Mouse (Mus musculus) embryonic facial prominence, embryonic 10.5 days (tissue): ENCODE data around the gene Btg2. TPM values are rescaled to one million over a fixed set of nuclear protein-coding genes. Genes with fewer than 3 reads are reported as not detected.

Experiments
- DNase-seq: peaks from one replicate; pipeline ENCODE4 v3.0.0-alpha.2; 2017; ENCODE audit warnings: low spot score
- H3K27ac ChIP-seq: fragments of 300-500 bp; sonication (generic); replicated peaks from 2 replicates; pipeline ENCODE4 v1.5.1; 2016; ENCODE audit warnings: mild to moderate bottlenecking
- H3K27me3 ChIP-seq: fragments of 300-500 bp; sonication (generic); replicated peaks from 2 replicates; pipeline ENCODE4 v1.6.1; 2016; ENCODE audit warnings: low read depth, mild to moderate bottlenecking; ENCODE audit not compliant: poor library complexity, severe bottlenecking
- H3K36me3 ChIP-seq: fragments of 300-500 bp; sonication (generic); replicated peaks from 2 replicates; pipeline ENCODE4 v1.6.1; 2016; ENCODE audit warnings: mild to moderate bottlenecking, moderate library complexity
- H3K4me1 ChIP-seq: fragments of 300-500 bp; sonication (generic); 2 replicates; pipeline ENCODE4 v1.6.1; 2016
- H3K4me3 ChIP-seq: fragments of 300-500 bp; sonication (generic); 2 replicates; pipeline ENCODE4 v1.5.1; 2016; ENCODE audit warnings: mild to moderate bottlenecking, moderate library complexity
- H3K9me3 ChIP-seq: fragments of 300-500 bp; sonication (generic); 2 replicates; pipeline ENCODE4 v1.6.1; 2016; ENCODE audit warnings: mild to moderate bottlenecking
- WGBS: fragments of 180-500 bp; shearing (Covaris S2); methylation state at CpG from one replicate; pipeline ENCODE4 v1.1.7; 2016; 5-methylcytosine and 5-hydroxymethylcytosine counted together
- polyA plus RNA-seq: library from polyadenylated mRNA; unstranded; fragments of >200 nt; fragmentation: Nextera tagmentation; extraction: Ambion mirVana; gene quantifications from 2 replicates; pipeline ENCODE4 v1.2.1, GENCODE M21; 2016

The Btg2 gene
- polyA plus RNA-seq, 1 experiment from 2014 or later: 32.5 TPM

DNA sequence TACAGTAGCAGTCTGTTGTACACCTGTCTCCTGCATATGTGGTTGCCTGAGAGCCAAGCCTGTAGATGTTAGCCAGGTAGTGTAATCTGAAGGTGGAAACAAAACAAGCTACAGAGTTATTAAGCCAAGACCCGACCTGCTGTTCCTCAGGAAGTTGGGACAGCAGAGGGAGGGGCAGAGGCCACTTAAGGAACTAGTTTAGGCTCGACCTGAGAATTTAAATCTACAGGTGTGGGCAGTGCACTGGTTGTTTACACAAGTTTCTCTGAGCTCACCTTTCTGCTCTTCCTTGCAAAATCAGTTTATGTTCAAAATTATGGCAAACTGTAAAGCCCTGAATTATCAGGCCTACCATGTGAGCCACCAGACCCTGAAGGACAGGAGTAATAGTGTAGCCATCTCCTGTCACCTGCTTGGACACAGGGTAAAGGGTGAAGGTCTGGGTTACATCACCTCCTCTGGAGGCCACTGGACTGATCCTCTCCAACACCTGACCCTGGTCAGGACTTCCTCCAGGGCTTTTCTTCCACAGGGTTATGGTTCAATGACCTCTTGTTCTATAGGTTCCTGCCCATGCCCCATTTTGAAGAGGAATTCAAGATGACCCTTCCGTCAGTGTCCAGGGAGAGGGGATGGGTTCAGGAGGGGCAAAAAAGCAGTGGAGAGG, 27.0 kb upstream of the Btg2 start:
- 0 out of 2 replicates have a peak overlapping the region, but pooled peaks have one; percentile 44 for H3K27ac ChIP-seq
- WGBS: 47% methylated on average over 3 of the region's 3 CpGs

DNA sequence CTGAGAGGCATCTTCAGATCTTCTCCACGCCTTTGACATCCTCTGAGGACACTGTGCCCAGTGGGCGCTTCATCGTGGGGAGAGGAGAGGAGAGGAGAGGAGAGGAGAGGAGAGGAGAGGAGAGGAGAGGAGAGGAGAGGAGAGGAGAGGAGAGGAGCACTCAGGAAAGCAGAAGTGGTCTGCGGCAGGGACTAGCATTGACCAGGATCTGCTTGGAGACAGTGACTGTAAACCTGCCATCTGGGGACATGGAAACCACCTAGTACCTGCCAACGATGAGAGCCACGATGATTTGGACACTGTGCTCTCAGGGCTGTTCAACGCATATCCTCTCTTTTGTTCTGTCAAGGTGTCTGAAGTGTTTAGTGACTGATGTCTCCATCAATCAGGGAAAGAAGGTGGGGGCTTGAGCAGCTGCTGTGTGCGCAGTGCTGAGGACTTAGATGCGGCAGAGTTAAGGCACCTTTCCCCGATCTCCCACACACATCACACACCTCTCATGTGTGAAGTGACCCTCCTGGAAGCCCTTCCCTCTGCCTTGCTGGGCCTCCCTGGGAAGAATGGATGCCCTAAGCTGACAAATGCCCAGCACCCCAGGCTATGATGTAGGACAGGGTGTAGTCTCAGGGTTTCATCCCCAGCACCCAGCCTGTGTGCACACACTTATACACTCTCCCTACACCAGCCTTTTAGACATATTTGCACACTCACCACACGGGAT, 26.3 kb upstream of the Btg2 start:
- no peak for DNase-seq
- 0 out of 2 replicates have a peak overlapping the region, but pooled peaks have one; percentile 44 for H3K27ac ChIP-seq
- peaks cover 17% of the 10 kb centered on the region; the same call in 1 of the 2 replicates for H3K4me1 ChIP-seq
- peaks cover 5% of the 10 kb centered on the region; the same call in 1 of the 2 replicates for H3K27me3 ChIP-seq
- H3K4me3 ChIP-seq: no peak overlapping the region
- H3K36me3 ChIP-seq: no peaks in the 10 kb centered on the region
- no peaks in the 10 kb centered on the region for H3K9me3 ChIP-seq
- 85% methylated on average over 11 of the region's 11 CpGs for WGBS

More for the DNA sequence above, 27.0 kb upstream of the Btg2 start:
- H3K9me3 ChIP-seq: no peaks in the 10 kb centered on the region
- H3K4me1 ChIP-seq: peaks cover 12% of the 10 kb centered on the region; the same call in 1 of the 2 replicates
- DNase-seq: no peak
- peaks cover 5% of the 10 kb centered on the region; the same call in 1 of the 2 replicates for H3K27me3 ChIP-seq
- H3K36me3 ChIP-seq: no peaks in the 10 kb centered on the region
- no peak overlapping the region for H3K4me3 ChIP-seq

DNA sequence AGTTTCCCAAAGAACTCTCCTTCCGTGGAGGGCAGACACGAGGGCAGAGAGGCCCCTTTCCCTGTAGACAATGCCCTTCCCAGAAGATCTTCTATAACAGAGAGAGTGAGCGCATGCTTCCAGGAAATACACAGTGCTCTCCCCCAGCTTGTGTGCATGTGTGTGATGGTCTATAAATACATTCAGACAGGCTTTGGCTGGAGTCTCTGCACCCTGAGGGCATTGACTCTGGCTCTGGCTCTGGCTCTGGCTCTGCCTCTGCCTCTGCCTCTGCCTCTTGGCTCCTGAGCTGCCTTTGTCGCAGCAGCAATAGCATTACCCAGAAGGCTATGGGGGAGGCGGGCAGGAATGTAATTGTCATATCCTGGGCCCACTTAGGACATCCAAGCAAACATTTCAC, 24.9 kb upstream of the Btg2 start:
- 78% methylated on average over 5 of the region's 5 CpGs for WGBS
- Histone ChIP-seq H3K27ac (peak overlapping the region; percentile 54), H3K27me3 (peaks cover 5% of the 10 kb centered on the region; the same call in 1 of the 2 replicates), H3K4me1 (peaks cover 28% of the 10 kb centered on the region), H3K9me3 (no peaks in the 10 kb centered on the region), H3K36me3 (no peaks in the 10 kb centered on the region), H3K4me3 (no peak overlapping the region)
- DNase-seq: no peak

DNA sequence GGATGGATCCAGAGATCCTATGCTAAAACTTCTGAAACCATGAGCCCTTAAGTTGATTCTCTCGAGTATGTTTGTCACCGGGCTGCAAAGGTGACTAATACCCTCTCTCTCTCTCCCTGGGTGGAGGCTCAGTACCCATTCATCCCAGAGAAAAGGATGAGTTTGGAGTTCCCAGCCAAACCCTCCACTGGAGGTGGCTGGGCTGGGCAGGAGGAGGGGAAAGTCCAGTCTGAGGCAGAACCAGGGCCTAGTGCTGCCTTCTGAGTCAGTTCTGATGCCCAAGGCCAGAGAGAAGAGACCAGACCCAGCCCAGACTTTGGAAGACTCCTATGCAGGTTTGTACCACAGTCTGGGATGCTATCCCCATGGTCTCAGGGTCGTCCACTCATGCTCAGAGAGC, 22.7 kb upstream of the Btg2 start:
- no peak overlapping the region for H3K4me3 ChIP-seq
- no peak overlapping the region for H3K27ac ChIP-seq
- H3K9me3 ChIP-seq: no peaks in the 10 kb centered on the region
- H3K36me3 ChIP-seq: no peaks in the 10 kb centered on the region
- 69% methylated on average over 3 of the region's 3 CpGs for WGBS
- peaks cover 42% of the 10 kb centered on the region for H3K4me1 ChIP-seq
- peaks cover 5% of the 10 kb centered on the region; the same call in 1 of the 2 replicates for H3K27me3 ChIP-seq
- DNase-seq: no peak

DNA sequence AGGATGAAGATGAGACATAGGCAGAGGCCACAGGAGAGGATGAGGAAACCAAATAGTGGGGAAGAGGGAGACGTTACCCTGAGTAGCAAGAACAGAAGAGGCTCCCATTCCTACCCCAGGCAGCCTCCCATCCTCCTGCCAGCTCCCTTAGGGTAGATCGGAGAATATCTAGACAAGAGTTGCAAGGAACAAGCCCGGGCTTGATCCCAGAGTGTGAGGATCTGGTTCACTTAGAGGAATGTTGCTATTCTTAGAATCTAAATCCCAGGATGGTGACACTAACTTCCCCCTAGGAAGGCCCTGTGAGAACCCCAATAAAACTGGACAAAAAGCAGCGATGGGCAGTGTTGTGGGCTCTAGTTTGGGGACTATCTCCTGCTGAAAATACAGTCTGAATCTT, 22.0 kb upstream of the Btg2 start:
- no peak overlapping the region for H3K4me3 ChIP-seq
- H3K36me3 ChIP-seq: no peaks in the 10 kb centered on the region
- H3K27me3 ChIP-seq: peaks cover 5% of the 10 kb centered on the region; the same call in 1 of the 2 replicates
- 75% methylated on average over 4 of the region's 4 CpGs for WGBS
- H3K27ac ChIP-seq: peak overlapping the region; percentile 86; the same call in 1 of the 2 replicates
- H3K9me3 ChIP-seq: no peaks in the 10 kb centered on the region
- H3K4me1 ChIP-seq: peaks cover 36% of the 10 kb centered on the region
- no peak for DNase-seq

DNA sequence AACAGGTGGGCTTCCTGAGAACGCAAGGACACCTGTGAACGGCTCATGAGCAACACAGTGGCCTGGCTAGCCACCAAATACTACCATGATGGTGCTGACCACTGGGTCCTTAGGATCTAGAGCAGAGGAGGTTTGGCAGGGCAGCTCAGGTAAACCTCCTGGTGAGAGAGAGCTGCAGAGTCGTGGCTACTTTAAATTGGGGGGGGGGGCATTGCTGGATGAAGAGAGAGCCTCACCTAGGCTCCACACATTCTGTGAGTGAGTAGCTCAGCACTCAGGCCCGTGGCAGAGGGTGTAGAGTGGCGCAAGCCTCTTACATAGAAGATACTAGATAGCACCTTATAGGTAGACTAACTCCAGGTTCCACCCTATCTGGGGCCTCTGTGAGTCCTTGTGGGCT, 21.5 kb upstream of the Btg2 start:
- H3K27ac ChIP-seq: peak overlapping the region; percentile 86

DNA sequence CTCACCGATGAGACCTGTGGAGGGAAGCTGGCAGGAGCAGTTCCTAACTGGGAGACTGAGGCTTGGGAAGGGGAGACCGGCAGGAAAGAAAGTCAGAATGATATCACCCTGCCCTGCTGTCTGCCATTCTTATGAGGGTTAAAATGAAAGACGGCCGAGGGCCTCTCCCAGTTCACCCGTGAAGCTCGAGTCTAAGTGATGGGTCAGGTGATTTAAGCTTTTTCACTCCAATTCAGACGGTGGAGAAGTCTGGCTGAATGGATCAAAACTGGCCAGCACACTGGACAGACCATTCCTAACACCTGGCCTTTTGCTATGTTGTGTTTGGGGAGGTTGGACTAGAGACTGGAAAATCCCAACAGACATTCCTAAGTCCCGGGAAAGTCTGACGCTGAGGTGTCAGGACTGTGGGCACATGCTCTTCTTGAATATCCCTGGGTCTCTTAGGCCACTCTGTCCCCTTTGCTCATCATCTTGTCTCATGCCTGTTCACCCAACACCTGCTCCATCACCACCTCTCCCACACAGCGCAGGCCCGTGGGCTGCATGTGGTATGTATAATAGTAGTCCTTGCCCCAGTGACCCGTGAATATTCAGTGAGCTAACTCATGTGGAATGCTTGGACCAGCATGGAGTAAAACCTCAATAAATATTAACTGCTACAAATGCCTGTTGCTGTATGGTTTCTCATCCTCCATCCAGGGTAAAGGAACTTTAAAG, 20.8 kb upstream of the Btg2 start:
- Histone ChIP-seq H3K4me3 (peak overlapping the region; percentile 60), H3K27ac (peak overlapping the region; percentile 86), H3K36me3 (no peaks in the 10 kb centered on the region), H3K4me1 (peaks cover 36% of the 10 kb centered on the region), H3K27me3 (peaks cover 4% of the 10 kb centered on the region; the same call in 1 of the 2 replicates), H3K9me3 (no peaks in the 10 kb centered on the region)
- DNase-seq: no peak
- 32% methylated on average over 12 of the region's 12 CpGs for WGBS

More for the DNA sequence above, 21.5 kb upstream of the Btg2 start:
- Histone ChIP-seq H3K9me3 (no peaks in the 10 kb centered on the region), H3K4me3 (no peak overlapping the region), H3K36me3 (no peaks in the 10 kb centered on the region), H3K4me1 (peaks cover 36% of the 10 kb centered on the region), H3K27me3 (peaks cover 2% of the 10 kb centered on the region; the same call in 1 of the 2 replicates)
- WGBS: 79% methylated on average over 5 of the region's 5 CpGs
- DNase-seq: no peak

DNA sequence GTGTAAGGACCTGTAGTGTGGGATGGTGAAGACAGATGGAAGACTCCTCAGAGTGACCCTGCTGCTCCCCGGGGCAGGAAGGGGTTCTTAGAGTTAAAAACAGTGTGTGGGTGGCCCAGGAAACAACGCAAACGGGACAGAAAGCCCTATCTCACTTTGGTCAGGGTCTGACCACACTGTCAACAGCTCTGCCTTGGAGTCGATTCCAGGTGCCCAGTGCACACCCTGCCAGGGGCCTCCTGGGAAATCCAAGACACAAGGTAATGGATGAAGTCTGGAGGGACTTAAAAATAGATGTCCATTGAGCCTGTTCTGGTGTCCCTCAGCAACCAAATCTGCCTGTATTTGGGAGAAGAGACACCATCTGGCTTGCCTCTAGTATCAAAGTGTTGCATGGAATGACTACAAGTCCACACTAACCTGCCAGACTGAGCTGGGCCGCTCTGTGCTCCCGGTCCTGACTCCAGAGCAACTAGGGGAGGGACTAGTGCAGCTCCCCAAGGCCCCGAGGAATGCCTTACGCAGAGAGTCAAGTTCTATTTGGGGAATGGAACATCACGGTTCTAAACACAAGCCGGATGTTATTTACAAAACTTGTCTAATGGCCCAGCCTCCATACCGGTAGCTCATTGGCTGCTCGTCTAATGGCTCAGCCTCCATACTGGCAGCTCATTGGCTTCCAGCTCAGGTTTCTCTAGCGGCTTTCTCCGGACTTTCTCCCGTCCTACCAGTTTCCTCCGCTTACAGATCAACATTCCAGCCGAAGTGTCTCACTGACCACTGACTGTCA, 20.0 kb upstream of the Btg2 start:
- peak; percentile 83 for DNase-seq
- no peaks in the 10 kb centered on the region for H3K9me3 ChIP-seq
- peaks cover 8% of the 10 kb centered on the region; the same call in 1 of the 2 replicates for H3K27me3 ChIP-seq
- WGBS: 9% methylated on average over 17 of the region's 17 CpGs
- H3K4me1 ChIP-seq: peaks cover 35% of the 10 kb centered on the region
- H3K4me3 ChIP-seq: peak overlapping the region; percentile 60
- no peaks in the 10 kb centered on the region for H3K36me3 ChIP-seq
- peak overlapping the region; percentile 86 for H3K27ac ChIP-seq

DNA sequence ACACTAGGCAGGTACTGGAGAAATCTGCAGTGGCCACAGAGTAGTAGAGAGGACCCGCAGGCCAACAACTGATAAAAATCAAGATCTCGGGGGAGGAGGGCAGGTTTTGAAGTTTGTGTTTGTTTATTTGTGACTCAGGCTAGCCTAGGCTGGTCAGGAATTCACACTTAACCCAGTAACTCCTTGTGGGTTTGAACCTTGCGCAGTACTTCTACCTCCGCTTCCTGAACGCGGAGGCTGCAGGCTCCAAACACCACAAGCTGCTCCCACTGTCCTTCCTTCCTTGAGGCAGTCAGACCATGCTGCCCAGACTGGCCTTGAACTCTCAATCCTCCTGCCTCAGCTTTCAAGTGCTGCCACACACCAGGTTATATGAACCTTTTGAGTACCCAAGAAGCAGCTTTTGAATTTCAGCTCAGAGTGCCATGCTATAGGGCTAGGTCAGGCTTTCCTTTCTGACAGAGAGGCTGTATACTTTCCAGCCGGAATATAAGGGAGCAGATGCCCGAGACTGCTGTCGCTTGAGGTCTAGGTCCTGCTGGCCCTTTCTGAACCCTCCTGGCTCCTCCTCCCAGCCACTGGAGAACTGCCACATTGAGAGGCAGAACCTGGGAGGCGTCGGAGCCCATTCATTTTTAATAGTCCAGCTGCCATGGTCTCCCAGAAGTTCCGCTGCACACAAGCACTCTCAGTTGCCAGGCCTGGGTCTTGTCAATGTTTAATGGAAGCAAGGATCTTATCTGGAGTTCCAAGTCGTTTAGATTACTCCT, 19.2 kb upstream of the Btg2 start:
- H3K4me1 ChIP-seq: peaks cover 39% of the 10 kb centered on the region
- H3K4me3 ChIP-seq: peak overlapping the region; percentile 60
- no peak for DNase-seq
- peaks cover 8% of the 10 kb centered on the region; the same call in 1 of the 2 replicates for H3K27me3 ChIP-seq
- no peaks in the 10 kb centered on the region for H3K9me3 ChIP-seq
- WGBS: 75% methylated on average over 13 of the region's 13 CpGs
- H3K36me3 ChIP-seq: no peaks in the 10 kb centered on the region
- peak overlapping the region; percentile 86 for H3K27ac ChIP-seq

DNA sequence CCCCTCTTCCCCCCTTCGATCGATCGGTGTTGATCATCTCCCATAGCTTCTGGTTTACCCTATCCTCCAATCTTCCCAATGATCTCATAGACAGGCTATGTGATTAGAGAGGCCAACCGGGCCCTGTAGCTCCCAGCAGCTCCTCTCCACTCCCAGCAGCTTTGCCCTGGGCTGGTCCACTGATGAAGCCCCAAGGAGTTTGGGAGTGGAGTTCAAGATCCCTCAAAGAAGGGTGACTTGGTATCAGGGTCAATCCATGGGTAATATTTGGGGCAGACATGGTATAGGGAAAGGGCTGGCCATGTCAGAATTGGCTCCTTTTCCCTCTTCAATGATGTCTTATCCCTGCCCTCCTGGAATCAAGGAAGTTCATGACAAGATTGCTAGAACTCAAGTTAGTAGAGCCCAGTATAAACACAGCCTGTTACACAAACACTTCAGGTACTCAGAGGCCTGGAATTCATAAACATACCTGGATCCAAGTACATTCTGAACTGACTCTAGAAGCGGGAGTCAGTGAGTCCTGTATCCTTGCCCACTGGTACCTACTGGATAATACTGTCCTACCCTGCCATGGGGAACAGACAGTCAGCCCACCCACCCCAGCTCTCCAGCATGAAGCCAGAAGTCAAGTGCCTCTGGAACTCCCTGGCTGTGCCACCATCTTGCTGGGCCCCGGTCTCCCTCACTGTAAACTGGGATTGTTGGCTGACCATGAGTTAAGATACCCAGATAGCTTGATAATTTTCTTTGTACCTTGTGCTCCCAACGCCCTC, 18.3 kb upstream of the Btg2 start:
- Histone ChIP-seq H3K27me3 (peaks cover 8% of the 10 kb centered on the region; the same call in 1 of the 2 replicates), H3K9me3 (no peaks in the 10 kb centered on the region), H3K27ac (peak overlapping the region; percentile 30; the same call in 1 of the 2 replicates), H3K36me3 (no peaks in the 10 kb centered on the region), H3K4me1 (peaks cover 48% of the 10 kb centered on the region), H3K4me3 (no peak overlapping the region)
- WGBS: 91% methylated on average over 7 of the region's 7 CpGs
- DNase-seq: no peak
